Mouse (Mus musculus) stomach, embryonic 14.5 days (tissue): ENCODE measurements around the gene Defb7. TPM values are rescaled to one million over a fixed set of nuclear protein-coding genes. Genes with fewer than 3 reads are reported as not detected.

ENCODE experiments used
- ATAC-seq: fragments of 200-750 bp; cut with Nextera tagmentation; 2 replicates; pipeline ENCODE4 v1.8.0; 2017; ENCODE audit warnings: low read depth, moderate TSS enrichment; ENCODE audit not compliant: insufficient number of reproducible peaks, insufficient read depth, low FRiP score
- H3K27ac ChIP-seq: fragments of 300-500 bp; sonication (generic); 2 replicates; pipeline ENCODE4 v1.5.1; 2014; ENCODE audit warnings: mild to moderate bottlenecking, low read length, moderate library complexity, mixed read lengths
- H3K27me3 ChIP-seq: fragments of 300-500 bp; sonication (generic); 2 replicates; pipeline ENCODE4 v1.6.1; 2014; ENCODE audit warnings: low read length, control low read depth, mixed read lengths; ENCODE audit not compliant: control insufficient read depth, insufficient read depth
- H3K36me3 ChIP-seq: fragments of 300-500 bp; sonication (generic); 2 replicates; pipeline ENCODE4 v1.6.1; 2014; ENCODE audit warnings: mild to moderate bottlenecking, control low read depth, low read length, moderate library complexity, mixed read lengths; ENCODE audit not compliant: control insufficient read depth, insufficient read depth
- H3K4me1 ChIP-seq: fragments of 300-500 bp; sonication (generic); 2 replicates; pipeline ENCODE4 v1.6.1; 2014; ENCODE audit warnings: low read length, control low read depth, mixed read lengths; ENCODE audit not compliant: control insufficient read depth, insufficient read depth
- H3K4me2 ChIP-seq: fragments of 300-500 bp; sonication (generic); replicated peaks from 2 replicates; pipeline ENCODE4 v1.6.1; 2014; ENCODE audit warnings: low read depth, low read length, control low read depth
- H3K4me3 ChIP-seq: fragments of 300-500 bp; sonication (generic); 2 replicates; pipeline ENCODE4 v1.5.1; 2014; ENCODE audit warnings: low read depth, low read length, control low read depth
- H3K9ac ChIP-seq: fragments of 300-500 bp; sonication (generic); replicated peaks from 2 replicates; pipeline ENCODE4 v1.6.1; 2014; ENCODE audit warnings: low read depth, mild to moderate bottlenecking, control low read depth, low read length, moderate library complexity, mixed read lengths
- H3K9me3 ChIP-seq: fragments of 300-500 bp; sonication (generic); 2 replicates; pipeline ENCODE4 v1.6.1; 2016; ENCODE audit warnings: low read depth, low read length, control low read depth; ENCODE audit not compliant: control insufficient read depth
- WGBS: fragments of 180-500 bp; shearing (Covaris S2); extraction: QIAGEN DNeasy Blood & Tissue Kit; methylation state at CpG from one replicate; pipeline ENCODE4 v1.1.7; 2014; 5-methylcytosine and 5-hydroxymethylcytosine counted together
- polyA plus RNA-seq: library from polyadenylated mRNA; unstranded; fragments of >200 nt; fragmentation: Nextera tagmentation; extraction: Ambion mirVana; gene quantifications from 2 replicates; pipeline ENCODE4 v1.2.1, GENCODE M21; 2014

The Defb7 gene
- not detected in 2 replicates for polyA plus RNA-seq

DNA sequence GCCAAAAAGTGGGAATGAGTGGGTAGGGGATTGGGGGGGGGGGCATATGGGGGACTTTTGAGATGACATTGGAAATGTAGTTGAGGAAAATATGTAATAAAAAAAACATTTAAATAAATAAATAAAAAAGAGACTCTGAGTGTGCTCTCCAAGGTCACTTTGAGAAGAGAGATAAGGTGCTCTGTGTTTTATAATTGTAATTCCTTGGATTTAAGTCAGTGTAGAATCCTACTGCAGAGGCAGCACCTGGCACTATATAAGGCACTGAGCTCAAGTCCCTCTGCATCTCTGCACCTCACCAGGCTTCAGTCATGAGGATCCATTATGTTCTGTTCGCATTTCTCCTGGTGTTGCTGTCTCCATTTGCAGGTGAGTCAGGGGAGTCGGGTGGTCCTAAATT, at the start of gene Defb7:
Gene Defb7, plus strand, starts transcription at position 301 of the 400 bp plus-strand sequence.
- H3K4me1 ChIP-seq, result no peaks in the 10 kb centered on the region
- H3K9me3 ChIP-seq, result no peaks in the 10 kb centered on the region
- no peak within 1 kb of the TSS for H3K27ac ChIP-seq
- H3K27me3 ChIP-seq, result no peaks in the 10 kb centered on the region
- H3K4me2 ChIP-seq, result no peak within 1 kb of the TSS
- no peaks in the 10 kb centered on the region for H3K36me3 ChIP-seq
- 95% methylated on average over 2 of the region's 2 CpGs for WGBS
- ATAC-seq, result no peak
- H3K4me3 ChIP-seq, result no peak within 1 kb of the TSS
- H3K9ac ChIP-seq, result no peak within 1 kb of the TSS

DNA sequence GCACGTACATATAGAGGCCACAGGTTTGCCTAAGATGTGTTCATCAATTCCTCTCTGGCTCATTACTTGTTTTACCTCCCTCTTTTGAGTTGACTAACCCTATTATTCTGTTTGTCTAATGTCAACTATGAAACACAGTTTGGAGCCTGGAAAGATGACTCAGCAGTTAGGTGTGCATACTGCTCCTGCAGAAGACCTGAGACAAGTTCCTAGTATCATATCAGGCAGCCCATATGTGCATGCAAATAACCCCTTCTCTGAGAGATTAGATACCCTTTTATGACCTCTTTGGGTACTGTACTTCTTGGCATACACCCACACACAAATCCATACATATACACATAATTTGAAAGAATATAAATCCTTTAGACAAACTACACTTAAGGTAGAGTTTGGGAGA, 48.5 kb upstream of the Defb7 start:
- Histone ChIP-seq H3K4me2 (no peak overlapping the region), H3K4me1 (no peaks in the 10 kb centered on the region), H3K9ac (no peak overlapping the region), H3K27ac (no peak overlapping the region), H3K27me3 (no peaks in the 10 kb centered on the region), H3K9me3 (no peaks in the 10 kb centered on the region), H3K36me3 (no peaks in the 10 kb centered on the region), H3K4me3 (no peak overlapping the region)
- 73% methylated on average over 1 of the region's 1 CpGs for WGBS
- no peak for ATAC-seq

DNA sequence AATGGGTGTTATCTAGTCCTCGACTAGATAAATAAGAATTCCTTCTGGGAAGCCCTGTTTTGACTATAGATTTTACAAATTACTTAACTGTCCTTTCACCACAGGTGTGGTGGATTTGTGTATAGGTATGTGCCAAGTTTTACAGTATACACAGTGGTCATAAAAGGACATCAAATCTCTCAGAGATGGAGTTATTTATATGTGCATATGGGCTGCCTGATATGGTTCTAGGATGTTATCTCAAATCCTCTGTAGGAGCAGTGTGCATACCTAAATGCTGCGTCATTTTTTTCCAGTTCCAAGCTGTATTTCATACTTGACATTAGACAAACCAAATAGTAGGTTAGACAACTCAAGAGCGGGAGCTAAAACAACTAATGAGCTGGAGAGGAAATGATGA, 33.5 kb upstream of the Defb7 start:
- no peaks in the 10 kb centered on the region for H3K36me3 ChIP-seq
- 67% methylated on average over 3 of the region's 3 CpGs for WGBS
- H3K4me3 ChIP-seq, result no peak overlapping the region

DNA sequence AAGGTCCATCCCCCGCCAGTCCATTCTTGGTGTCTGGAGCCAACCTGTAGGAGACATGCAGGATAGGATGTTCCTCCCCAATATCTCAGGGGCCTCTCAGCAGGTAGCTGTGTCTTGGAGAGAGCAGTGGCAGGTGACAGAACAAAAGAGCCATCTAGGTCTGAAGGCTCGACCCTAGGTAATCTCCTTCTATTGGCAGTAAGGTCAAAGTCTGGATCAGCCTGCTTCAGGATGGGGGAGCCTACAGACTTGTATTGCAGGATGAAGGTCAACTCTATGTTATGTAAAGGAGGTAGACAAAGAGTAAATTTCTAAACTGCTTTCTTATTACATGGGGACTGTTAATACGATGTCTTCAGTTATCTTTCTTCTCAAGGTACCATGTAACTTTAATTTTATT, 25.9 kb upstream of the Defb7 start:
- Histone ChIP-seq H3K4me2 (no peak overlapping the region), H3K27ac (no peak overlapping the region), H3K36me3 (no peaks in the 10 kb centered on the region), H3K4me3 (no peak overlapping the region), H3K27me3 (no peaks in the 10 kb centered on the region), H3K9me3 (no peaks in the 10 kb centered on the region), H3K4me1 (no peaks in the 10 kb centered on the region), H3K9ac (no peak overlapping the region)
- no peak for ATAC-seq
- 84% methylated on average over 3 of the region's 3 CpGs for WGBS

More for the DNA sequence above, 33.5 kb upstream of the Defb7 start:
- ATAC-seq, result no peak
- H3K4me2 ChIP-seq, result no peak overlapping the region
- H3K27me3 ChIP-seq, result no peaks in the 10 kb centered on the region
- H3K9ac ChIP-seq, result no peak overlapping the region
- no peaks in the 10 kb centered on the region for H3K9me3 ChIP-seq
- H3K4me1 ChIP-seq, result no peaks in the 10 kb centered on the region
- no peak overlapping the region for H3K27ac ChIP-seq

DNA sequence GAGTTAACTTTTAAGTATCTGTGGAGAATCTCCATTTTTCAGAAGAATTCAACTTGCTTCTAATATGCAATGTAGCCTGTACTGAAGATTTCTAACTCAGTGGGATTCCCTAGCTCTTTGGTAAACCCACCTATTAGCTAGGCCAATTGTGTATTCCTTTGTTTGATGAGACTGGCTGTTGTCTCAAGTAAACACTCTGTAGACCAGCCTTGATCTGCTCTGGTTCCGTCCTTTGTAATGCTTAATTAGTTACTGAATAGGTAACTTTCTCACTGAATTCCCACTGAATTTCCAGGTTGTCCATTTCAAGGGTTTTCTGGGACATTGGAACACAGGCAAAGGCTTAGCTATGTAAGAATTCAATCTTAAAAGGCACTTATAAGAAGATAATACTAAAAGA, 5.6 kb downstream of the Defb7 start:
- ATAC-seq, result no peak
- no peak overlapping the region for H3K4me3 ChIP-seq
- no peaks in the 10 kb centered on the region for H3K9me3 ChIP-seq
- 82% methylated on average over 1 of the region's 1 CpGs for WGBS
- no peaks in the 10 kb centered on the region for H3K4me1 ChIP-seq
- no peak overlapping the region for H3K9ac ChIP-seq
- H3K4me2 ChIP-seq, result no peak overlapping the region
- H3K27ac ChIP-seq, result no peak overlapping the region
- H3K36me3 ChIP-seq, result no peaks in the 10 kb centered on the region
- no peaks in the 10 kb centered on the region for H3K27me3 ChIP-seq

DNA sequence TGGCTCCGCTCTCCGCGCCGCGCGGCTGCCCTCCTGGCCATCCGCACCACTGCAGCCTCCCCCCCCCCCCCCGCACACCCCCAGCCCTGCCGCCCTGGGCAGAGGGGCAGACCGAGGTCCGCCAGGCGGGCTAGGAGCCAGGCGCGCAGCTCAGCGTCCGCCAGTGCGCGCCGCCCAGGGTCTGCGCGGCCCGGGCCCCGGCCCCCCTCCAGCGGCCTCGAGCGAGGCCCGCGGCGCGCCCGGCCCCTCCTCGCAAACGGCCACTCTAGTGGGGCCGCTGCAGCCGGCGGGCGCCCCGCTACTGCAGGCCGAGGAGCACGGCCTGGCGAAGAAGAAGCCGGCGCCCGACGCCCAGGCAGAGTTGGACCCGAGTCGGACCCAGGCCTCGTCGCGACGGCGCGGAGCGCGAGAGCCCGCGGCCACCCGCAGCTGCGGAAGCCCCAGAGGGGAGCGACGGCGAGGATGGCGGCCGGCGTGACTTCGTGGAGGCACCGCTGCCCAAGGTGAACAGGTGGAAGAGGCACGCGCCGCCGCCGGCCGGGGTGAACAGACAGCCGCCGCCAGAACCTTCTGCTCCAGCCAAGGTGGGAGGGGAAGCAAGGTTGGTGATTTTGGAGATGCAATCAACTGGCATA, 40.4 kb downstream of the Defb7 start:
- H3K27me3 ChIP-seq, result peaks cover 4% of the 10 kb centered on the region; the same call in 1 of the 2 replicates
- no peaks in the 10 kb centered on the region for H3K4me1 ChIP-seq
- no peaks in the 10 kb centered on the region for H3K36me3 ChIP-seq
- H3K9me3 ChIP-seq, result no peaks in the 10 kb centered on the region
- ATAC-seq, result peak; percentile 76
- H3K27ac ChIP-seq, result no peak overlapping the region
- no peak overlapping the region for H3K9ac ChIP-seq
- 3% methylated on average over 66 of the region's 75 CpGs for WGBS
- H3K4me3 ChIP-seq, result peak overlapping the region; percentile 32
- peak overlapping the region; percentile 64 for H3K4me2 ChIP-seq

DNA sequence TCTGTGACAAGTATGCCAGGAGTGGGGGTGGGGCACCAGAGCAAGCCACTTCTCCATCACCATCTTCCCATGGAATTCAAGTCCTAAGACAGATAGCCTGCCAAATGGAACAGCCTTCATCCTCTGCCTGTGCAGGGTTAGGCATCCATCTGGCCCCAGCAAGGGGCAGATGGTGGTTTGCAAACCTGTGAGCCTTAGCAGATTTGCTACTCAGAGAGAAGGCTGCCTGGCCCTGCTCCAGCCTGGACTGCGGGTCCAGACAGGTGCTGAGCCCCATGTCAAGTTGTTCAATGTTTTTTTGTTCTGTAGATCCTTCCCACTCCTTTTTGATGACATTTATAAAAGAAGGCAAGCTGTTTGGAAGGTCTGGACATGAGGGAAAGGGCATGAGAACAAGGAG, 45.5 kb downstream of the Defb7 start:
- H3K9ac ChIP-seq, result no peak overlapping the region
- 74% methylated on average over 1 of the region's 1 CpGs for WGBS
- H3K4me2 ChIP-seq, result no peak overlapping the region
- H3K27me3 ChIP-seq, result peaks cover 3% of the 10 kb centered on the region; the same call in 1 of the 2 replicates
- H3K36me3 ChIP-seq, result no peaks in the 10 kb centered on the region
- ATAC-seq, result no peak
- no peaks in the 10 kb centered on the region for H3K9me3 ChIP-seq
- H3K27ac ChIP-seq, result no peak overlapping the region
- no peak overlapping the region for H3K4me3 ChIP-seq
- H3K4me1 ChIP-seq, result no peaks in the 10 kb centered on the region
